ENCODE assay signal across 15 mouse cellular contexts in the genomic region with DNA sequence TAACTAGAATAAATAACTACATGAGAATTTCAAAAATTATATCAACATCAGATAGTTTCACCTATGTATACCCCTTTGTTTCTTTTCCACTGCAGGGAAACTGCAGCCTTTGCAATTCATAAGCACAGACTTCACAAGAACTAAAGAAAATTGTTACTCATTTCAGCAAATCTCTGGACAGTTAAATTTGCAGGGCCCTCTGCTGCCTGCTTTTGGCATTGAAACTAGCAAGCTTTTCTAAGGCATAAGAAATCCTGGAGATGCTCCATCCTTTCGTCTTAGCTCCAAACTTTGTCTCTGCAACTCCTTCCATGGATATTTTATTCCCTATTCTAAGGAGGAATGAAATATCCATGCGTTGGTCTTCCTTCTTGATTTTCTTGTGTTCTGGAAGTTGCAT.
A peak's percentile ranks its signal among the peaks of the same experiment; 100 is the strongest.
DNase-seq lines count a peak whose midpoint lies in the region; ATAC-seq and TF ChIP-seq lines count a peak whose summit lies in the region.
"Had no signal": no experiment of that assay in that cellular context is flagged by ENCODE, and none has a peak within 500 bp of the region (broad histone marks: within the 10 kb centered on the region; RNA-seq: fewer than 3 reads in every experiment).

No protein-coding gene starts in this region.

- peak; percentile 4 for DNase-seq in embryo, embryonic 11 days
- DNase-seq in embryo, embryonic 10 days (ENCODE audit: low spot score) = no peak
- DNase-seq in layer of hippocampus, adult 2 months (ENCODE audit: low spot score in 2 of 2) = peak in 1 of 2 experiments; percentile 8
- DNase-seq in layer of hippocampus, adult 9-11 months = no peak
- DNase-seq in A20 (ENCODE audit: low read depth, low spot score) = peak; percentile 36
- DNase-seq in adipocyte (ENCODE audit: low spot score) = peak; percentile 18
- DNase-seq in spleen, postnatal 14 days (ENCODE audit: low spot score in 2 of 2) = no peak
- DNase-seq: heart, postnatal 4 days; kidney, postnatal 10 days; thymus, postnatal 4 days had no signal

- H3K4me3 ChIP-seq in layer of hippocampus, adult 2 months = no peak overlapping the region
- H3K4me3 ChIP-seq: forebrain, embryonic 13.5 days; limb, embryonic 13.5 days; lung, embryonic 15.5 days; neural tube, embryonic 13.5 days had no signal

- no peak for ATAC-seq in granulocyte monocyte progenitor cell, adult 5-6 weeks (replicated peaks; ENCODE audit: poor library complexity, severe bottlenecking)
- ATAC-seq: forebrain, embryonic 13.5 days had no signal

- H3K27ac ChIP-seq in layer of hippocampus, adult 2 months = no peak overlapping the region
- H3K27ac ChIP-seq: forebrain, embryonic 13.5 days; limb, embryonic 13.5 days; lung, embryonic 15.5 days; neural tube, embryonic 13.5 days had no signal

- TF ChIP-seq CTCF in layer of hippocampus, adult 2 months (conservative IDR thresholded peaks at IDR 0.05) = peak; percentile 71

Comparison
In these comparisons a context has a peak if more than half of its experiments do, and no peak if none do; other contexts are left out.
1. DNase-seq: peak in embryo, embryonic 11 days (single experiment), A20 (single experiment) and adipocyte (single experiment); none in embryo, embryonic 10 days (single experiment), layer of hippocampus, adult 9-11 months (single experiment) and spleen, postnatal 14 days (0 of 2).